Mouse (Mus musculus) neural tube, embryonic 12.5 days (tissue): ENCODE data around the gene Tnfsf9. TPM values are rescaled to one million over a fixed set of nuclear protein-coding genes. Genes with fewer than 3 reads are reported as not detected.

ENCODE experiments used
- ATAC-seq: fragments of 200-750 bp; cut with Nextera tagmentation; 2 replicates; pipeline ENCODE4 v1.8.0; 2017; ENCODE audit warnings: low read depth, mild to moderate bottlenecking, moderate TSS enrichment, moderate library complexity; ENCODE audit not compliant: low FRiP score
- H3K27ac ChIP-seq: fragments of 300-500 bp; sonication (generic); 2 replicates; pipeline ENCODE4 v1.5.1; 2016
- H3K27me3 ChIP-seq: fragments of 300-500 bp; sonication (generic); replicated peaks from 2 replicates; pipeline ENCODE4 v1.6.1; 2016; ENCODE audit warnings: mild to moderate bottlenecking
- H3K36me3 ChIP-seq: fragments of 300-500 bp; sonication (generic); 2 replicates; pipeline ENCODE4 v1.6.1; 2016; ENCODE audit warnings: mild to moderate bottlenecking
- H3K4me1 ChIP-seq: fragments of 300-500 bp; sonication (generic); 2 replicates; pipeline ENCODE4 v1.6.1; 2016
- H3K4me2 ChIP-seq: fragments of 300-500 bp; sonication (generic); replicated peaks from 2 replicates; pipeline ENCODE4 v1.6.1; 2016; ENCODE audit warnings: mild to moderate bottlenecking
- H3K4me3 ChIP-seq: fragments of 300-500 bp; sonication (generic); 2 replicates; pipeline ENCODE4 v1.5.1; 2016
- H3K9ac ChIP-seq: fragments of 300-500 bp; sonication (generic); 2 replicates; pipeline ENCODE4 v1.6.1; 2016; ENCODE audit warnings: mild to moderate bottlenecking
- H3K9me3 ChIP-seq: fragments of 300-500 bp; sonication (generic); 2 replicates; pipeline ENCODE4 v1.6.1; 2016; ENCODE audit warnings: mild to moderate bottlenecking
- WGBS: fragments of 180-500 bp; shearing (Covaris S2); methylation state at CpG from one replicate; pipeline ENCODE4 v1.1.7; 2016; 5-methylcytosine and 5-hydroxymethylcytosine counted together
- polyA plus RNA-seq: library from polyadenylated mRNA; unstranded; fragments of >200 nt; fragmentation: Nextera tagmentation; extraction: Ambion mirVana; gene quantifications from 2 replicates; pipeline ENCODE4 v1.2.1, GENCODE M21; 2016

Gene Tnfsf9
- polyA plus RNA-seq, 1 experiment from 2014 or later, result 5.8 TPM

- no peak overlapping the region for H3K4me2 ChIP-seq
- ATAC-seq, result no peak
- 90% methylated on average over 5 of the region's 5 CpGs for WGBS
- H3K27me3 ChIP-seq, result peaks cover 5% of the 10 kb centered on the region
- no peak overlapping the region for H3K4me3 ChIP-seq
- no peak overlapping the region for H3K27ac ChIP-seq
- H3K4me1 ChIP-seq, result peaks cover 5% of the 10 kb centered on the region; the same call in 1 of the 2 replicates
- H3K9me3 ChIP-seq, result no peaks in the 10 kb centered on the region
- H3K9ac ChIP-seq, result no peak overlapping the region
- H3K36me3 ChIP-seq, result no peaks in the 10 kb centered on the region
These were observed 6.8 kb upstream of the Tnfsf9 start for GRCm38 (mm10) chr17:57098321-57098720.

GRCm38 (mm10) chr17:57099629-57100325, 5.3 kb upstream of the Tnfsf9 start:
- Histone ChIP-seq H3K9me3 (no peaks in the 10 kb centered on the region), H3K4me2 (no peak overlapping the region), H3K4me1 (peaks cover 10% of the 10 kb centered on the region; the same call in 1 of the 2 replicates), H3K27me3 (peaks cover 5% of the 10 kb centered on the region), H3K4me3 (no peak overlapping the region), H3K27ac (no peak overlapping the region), H3K36me3 (no peaks in the 10 kb centered on the region), H3K9ac (no peak overlapping the region)
- no peak for ATAC-seq
- 5% methylated on average over 10 of the region's 10 CpGs for WGBS

- Histone ChIP-seq H3K4me2 (no peak overlapping the region), H3K4me3 (no peak overlapping the region), H3K4me1 (peaks cover 21% of the 10 kb centered on the region), H3K9me3 (no peaks in the 10 kb centered on the region), H3K36me3 (no peaks in the 10 kb centered on the region), H3K9ac (no peak overlapping the region), H3K27ac (no peak overlapping the region), H3K27me3 (no peaks in the 10 kb centered on the region)
- 85% methylated on average over 2 of the region's 2 CpGs for WGBS
- ATAC-seq, result no peak
These were observed 2.8 kb upstream of the Tnfsf9 start for GRCm38 (mm10) chr17:57102276-57102675.

DNA sequence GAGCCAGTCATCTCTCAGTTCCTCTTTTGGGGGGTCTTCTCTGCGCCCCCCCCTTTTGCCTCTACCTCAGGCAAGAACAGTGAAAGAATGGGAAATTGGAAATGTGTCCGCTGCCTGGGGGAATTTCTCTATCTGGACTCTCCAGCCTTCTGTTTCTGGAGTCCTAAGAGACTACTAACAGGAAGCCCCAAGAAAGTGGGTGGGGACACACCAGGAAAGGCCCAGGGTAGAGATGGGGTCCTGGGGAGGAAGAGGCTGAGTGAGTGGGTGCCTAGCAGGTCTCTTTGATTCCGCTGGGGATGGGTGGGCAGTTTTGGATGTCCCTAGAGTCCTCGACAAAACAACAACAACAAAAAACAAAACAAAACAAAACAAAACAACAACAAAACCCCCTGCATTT, 629 bp upstream of the Tnfsf9 start:
- no peaks in the 10 kb centered on the region for H3K27me3 ChIP-seq
- H3K4me2 ChIP-seq, result peak overlapping the region; percentile 83
- H3K9ac ChIP-seq, result 0 out of 2 replicates have a peak overlapping the region, but pooled peaks have one; percentile 1
- peaks cover 22% of the 10 kb centered on the region for H3K4me1 ChIP-seq
- peak overlapping the region; percentile 49; the same call in 1 of the 2 replicates for H3K4me3 ChIP-seq
- no peak overlapping the region for H3K27ac ChIP-seq
- ATAC-seq, result no peak
- 52% methylated on average over 4 of the region's 4 CpGs for WGBS
- no peaks in the 10 kb centered on the region for H3K36me3 ChIP-seq
- no peaks in the 10 kb centered on the region for H3K9me3 ChIP-seq

DNA sequence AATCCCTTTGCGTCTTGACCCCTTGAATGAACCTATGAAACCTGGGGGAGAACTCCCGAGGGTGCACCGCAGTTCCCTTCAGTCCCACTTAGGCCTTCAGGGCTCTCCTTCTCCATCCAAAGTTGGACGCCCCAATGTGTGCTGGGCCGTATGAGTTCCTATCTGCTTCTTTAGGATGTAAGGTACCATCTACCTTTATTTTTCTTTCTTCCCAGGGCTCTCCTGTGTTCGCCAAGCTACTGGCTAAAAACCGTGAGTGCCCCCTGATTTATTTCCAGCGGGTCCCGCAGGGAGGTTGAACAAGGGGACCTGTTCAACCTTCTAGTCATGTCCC, 877 bp downstream of the Tnfsf9 start:
- Histone ChIP-seq H3K27ac (no peak overlapping the region), H3K36me3 (no peaks in the 10 kb centered on the region), H3K9ac (peak overlapping the region; percentile 62), H3K27me3 (no peaks in the 10 kb centered on the region), H3K9me3 (no peaks in the 10 kb centered on the region), H3K4me2 (peak overlapping the region; percentile 83), H3K4me3 (peak overlapping the region; percentile 49), H3K4me1 (peaks cover 22% of the 10 kb centered on the region)
- no peak; the same call in 1 of the 2 replicates for ATAC-seq
- 3% methylated on average over 9 of the region's 9 CpGs for WGBS

DNA sequence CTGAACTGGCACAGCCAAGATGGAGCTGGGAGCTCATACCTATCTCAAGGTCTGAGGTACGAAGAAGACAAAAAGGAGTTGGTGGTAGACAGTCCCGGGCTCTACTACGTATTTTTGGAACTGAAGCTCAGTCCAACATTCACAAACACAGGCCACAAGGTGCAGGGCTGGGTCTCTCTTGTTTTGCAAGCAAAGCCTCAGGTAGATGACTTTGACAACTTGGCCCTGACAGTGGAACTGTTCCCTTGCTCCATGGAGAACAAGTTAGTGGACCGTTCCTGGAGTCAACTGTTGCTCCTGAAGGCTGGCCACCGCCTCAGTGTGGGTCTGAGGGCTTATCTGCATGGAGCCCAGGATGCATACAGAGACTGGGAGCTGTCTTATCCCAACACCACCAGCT, 1.9 kb downstream of the Tnfsf9 start:
- Histone ChIP-seq H3K27ac (no peak overlapping the region), H3K4me2 (peak overlapping the region; percentile 83; the same call in 1 of the 2 replicates)

GRCm38 (mm10) chr17:57108040-57108665, 3.0 kb downstream of the Tnfsf9 start:
- 80% methylated on average over 7 of the region's 7 CpGs for WGBS
- Histone ChIP-seq H3K36me3 (no peaks in the 10 kb centered on the region), H3K4me2 (no peak overlapping the region), H3K27ac (no peak overlapping the region), H3K9ac (no peak overlapping the region), H3K4me1 (peaks cover 22% of the 10 kb centered on the region), H3K27me3 (no peaks in the 10 kb centered on the region), H3K4me3 (no peak overlapping the region), H3K9me3 (no peaks in the 10 kb centered on the region)
- ATAC-seq, result no peak

More for the DNA sequence above, 1.9 kb downstream of the Tnfsf9 start:
- Histone ChIP-seq H3K9me3 (no peaks in the 10 kb centered on the region), H3K4me3 (no peak overlapping the region), H3K4me1 (peaks cover 22% of the 10 kb centered on the region), H3K27me3 (no peaks in the 10 kb centered on the region), H3K9ac (no peak overlapping the region), H3K36me3 (no peaks in the 10 kb centered on the region)
- 91% methylated on average over 5 of the region's 5 CpGs for WGBS
- no peak for ATAC-seq

- ATAC-seq, result no peak
- Histone ChIP-seq H3K27me3 (no peaks in the 10 kb centered on the region), H3K36me3 (no peaks in the 10 kb centered on the region), H3K27ac (no peak overlapping the region), H3K9ac (no peak overlapping the region), H3K4me2 (no peak overlapping the region), H3K4me3 (no peak overlapping the region), H3K4me1 (peaks cover 22% of the 10 kb centered on the region), H3K9me3 (no peaks in the 10 kb centered on the region)
- 54% methylated on average over 5 of the region's 5 CpGs for WGBS
These were observed 3.6 kb downstream of the Tnfsf9 start for GRCm38 (mm10) chr17:57108666-57109171.

GRCm38 (mm10) chr17:57110005-57110404, 4.9 kb downstream of the Tnfsf9 start:
- Histone ChIP-seq H3K27ac (no peak overlapping the region), H3K27me3 (no peaks in the 10 kb centered on the region), H3K9me3 (no peaks in the 10 kb centered on the region), H3K4me3 (no peak overlapping the region), H3K36me3 (no peaks in the 10 kb centered on the region), H3K9ac (no peak overlapping the region), H3K4me2 (no peak overlapping the region), H3K4me1 (peaks cover 15% of the 10 kb centered on the region)
- ATAC-seq, result no peak
- WGBS, result 89% methylated on average over 1 of the region's 1 CpGs

GRCm38 (mm10) chr17:57112768-57113474, 7.8 kb downstream of the Tnfsf9 start:
- H3K4me1 ChIP-seq, result no peaks in the 10 kb centered on the region
- no peaks in the 10 kb centered on the region for H3K27me3 ChIP-seq
- 91% methylated on average over 10 of the region's 10 CpGs for WGBS
- no peak overlapping the region for H3K4me2 ChIP-seq
- no peaks in the 10 kb centered on the region for H3K36me3 ChIP-seq
- no peak overlapping the region for H3K4me3 ChIP-seq
- H3K9me3 ChIP-seq, result no peaks in the 10 kb centered on the region
- no peak overlapping the region for H3K27ac ChIP-seq
- no peak for ATAC-seq
- no peak overlapping the region for H3K9ac ChIP-seq

DNA sequence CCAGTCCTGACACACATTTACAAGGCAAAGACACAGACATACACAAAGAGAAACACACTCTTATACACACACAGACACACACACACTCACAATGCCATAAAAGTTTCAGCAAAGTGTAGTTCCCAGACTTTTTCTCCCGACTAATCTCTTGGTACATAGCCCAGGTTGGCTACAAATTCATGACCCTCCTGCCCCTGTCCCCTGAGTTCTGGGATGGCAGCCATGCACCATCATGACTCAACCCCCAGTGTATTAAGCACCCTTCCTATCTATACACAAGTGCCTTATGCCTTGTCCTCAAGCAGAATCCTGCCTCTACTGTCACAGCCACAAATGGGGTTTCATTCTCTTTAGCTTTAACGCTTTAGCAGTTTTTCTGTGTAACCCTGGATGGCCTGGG, 11.7 kb downstream of the Tnfsf9 start:
- H3K9ac ChIP-seq, result no peak overlapping the region
- H3K4me1 ChIP-seq, result no peaks in the 10 kb centered on the region
- H3K27ac ChIP-seq, result no peak overlapping the region
- H3K36me3 ChIP-seq, result no peaks in the 10 kb centered on the region
- 78% methylated on average over 2 of the region's 2 CpGs for WGBS
- ATAC-seq, result no peak
- no peak overlapping the region for H3K4me2 ChIP-seq
- H3K4me3 ChIP-seq, result no peak overlapping the region
- H3K9me3 ChIP-seq, result no peaks in the 10 kb centered on the region
- no peaks in the 10 kb centered on the region for H3K27me3 ChIP-seq
